Mouse (Mus musculus) T-helper 2 cell (primary cell): Measurements from ENCODE around the gene Wfdc16.
"Not testable (repeated sequence)": the region's sequence is repeated elsewhere in the genome, so short reads cannot be mapped to it uniquely, and the experiment has no call there.

Source experiments
- in situ Hi-C: fragments of 300-600 bp; cut with MboI, MseI; formaldehyde crosslinking; loops from one replicate; pipeline ENCODE4 v1.15.1; 2025; ENCODE audit warnings: high pct_unique_total_duplicates

Wfdc16 gene

DNA sequence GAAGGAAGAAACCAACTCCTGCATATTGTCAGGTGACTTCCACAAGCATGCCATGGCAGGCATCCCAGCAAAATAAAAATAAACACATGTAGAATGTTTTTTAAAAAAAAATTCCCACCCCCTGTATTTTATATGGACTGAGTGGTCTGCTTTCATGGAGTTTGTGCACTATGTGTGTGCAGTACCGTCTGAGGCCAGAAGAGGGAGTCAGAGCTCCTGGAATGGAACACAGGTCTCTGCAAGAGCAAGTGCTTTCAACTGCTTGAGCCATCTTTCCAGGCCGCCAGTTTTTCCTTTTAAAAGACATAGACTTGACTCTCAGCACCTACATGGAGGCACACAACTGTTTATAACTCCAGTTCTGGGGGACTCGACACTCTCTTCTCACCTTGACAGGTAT is 35.1 kb downstream of the Wfdc16 start:
- in situ Hi-C loops: loop anchor here (10.0 kb wide), 1 partner anchor 1901 kb away; no protein-coding TSS in a partner anchor

DNA sequence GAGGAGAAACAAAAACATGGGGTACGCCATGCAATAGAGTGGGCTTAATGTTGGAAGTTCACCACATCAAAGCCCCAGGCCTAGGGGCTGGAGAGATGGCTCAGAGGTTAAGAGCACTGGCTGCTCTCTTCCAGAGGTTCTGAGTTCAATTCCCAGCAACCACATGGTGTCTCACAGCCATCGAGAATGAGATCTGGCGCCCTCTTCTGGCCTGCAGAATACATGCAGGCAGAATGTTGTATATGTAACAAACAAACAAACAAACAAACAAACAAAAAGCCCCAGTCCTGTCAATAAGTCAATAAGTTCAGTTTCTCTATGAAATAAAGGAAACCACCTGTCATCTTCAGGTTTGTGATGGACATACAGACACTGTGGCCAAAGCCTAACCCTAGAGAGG is 38.4 kb downstream of the Wfdc16 start:
- in situ Hi-C loops: loop anchor here (10.0 kb wide), 1 partner anchor 1905 kb away; no protein-coding TSS in a partner anchor

DNA sequence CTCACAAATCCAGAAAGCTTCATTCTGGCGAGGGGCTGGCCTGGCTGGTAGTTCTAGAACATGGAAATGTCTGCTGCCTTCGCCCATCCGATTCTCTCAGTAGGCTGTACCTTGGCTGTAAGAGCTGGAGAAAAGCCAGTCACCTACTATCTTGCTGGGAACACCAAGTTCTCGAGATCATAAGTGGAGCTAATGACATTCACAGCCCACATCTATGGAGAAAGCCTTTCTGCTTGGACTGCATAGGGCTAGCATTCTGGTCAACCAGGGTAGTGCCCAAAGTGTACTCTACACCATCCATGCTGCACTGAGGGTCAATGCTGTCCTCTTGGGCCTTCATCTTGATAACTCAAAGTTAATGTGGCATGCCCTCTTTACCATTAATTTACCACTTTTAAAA is 45.1 kb downstream of the Wfdc16 start, which contains the start of gene Eppin:
Gene Eppin (minus strand): TSS at position 101 of the 400 bp plus-strand sequence.
- in situ Hi-C loops: no loop called here

DNA sequence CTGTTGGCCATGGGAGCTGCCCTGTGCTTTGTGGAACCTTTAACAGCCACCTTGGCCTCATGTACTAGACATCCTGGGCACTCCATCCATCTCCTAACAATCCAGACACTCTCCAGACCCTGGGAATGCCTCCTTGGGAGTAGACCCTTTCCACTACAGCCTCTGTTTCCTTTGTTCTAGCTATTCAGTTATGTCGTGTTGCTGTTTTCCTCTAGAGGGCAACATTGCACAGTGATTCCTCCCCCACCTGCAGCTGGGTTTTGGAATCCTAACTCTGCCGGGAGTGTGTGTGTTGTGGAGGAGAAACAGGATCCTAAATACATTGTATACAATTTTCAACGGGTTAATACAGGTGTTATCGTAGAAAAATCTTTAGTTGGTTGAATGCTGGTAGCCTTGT is 46.6 kb downstream of the Wfdc16 start:
- in situ Hi-C loops: no loop called here

DNA sequence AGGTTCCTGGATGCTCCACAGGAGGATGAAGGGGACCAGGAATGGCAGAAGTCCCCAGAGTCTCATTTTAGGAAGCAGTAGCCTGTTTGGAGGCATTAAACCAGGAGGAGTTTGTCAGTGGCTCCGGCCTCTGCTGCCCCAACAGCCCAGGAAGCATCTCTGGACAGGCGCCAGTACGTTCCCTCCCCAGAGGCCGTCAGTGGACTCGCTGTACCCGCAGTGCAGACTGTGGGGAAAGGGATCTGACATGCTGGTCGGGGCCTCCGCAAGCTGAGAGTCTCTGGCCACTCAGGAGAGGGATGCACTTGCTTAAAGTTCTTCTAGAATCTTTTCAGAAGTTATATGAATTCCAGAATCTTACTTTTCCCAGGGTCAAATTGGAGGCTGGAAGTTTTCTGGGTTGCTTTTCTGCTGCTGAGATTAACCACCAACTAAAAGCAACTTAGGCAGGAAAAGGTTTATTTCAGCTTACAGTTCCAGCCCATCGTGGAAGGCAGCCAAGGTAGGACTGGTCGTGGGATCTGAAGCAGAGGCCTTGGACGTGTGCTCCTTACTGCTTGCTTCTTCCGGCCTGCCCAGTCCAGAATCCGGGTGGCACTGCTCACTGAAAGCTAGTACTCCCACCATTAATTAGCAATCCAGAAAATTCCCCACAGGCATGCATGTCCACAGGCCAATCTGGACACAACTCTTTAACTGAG is 53.4 kb downstream of the Wfdc16 start, which contains the start of gene Wfdc6a:
Gene Wfdc6a (minus strand): TSS at position 423 of the 701 bp plus-strand sequence.
- in situ Hi-C loops: not testable (repeated sequence)
